Mouse (Mus musculus): ENCODE data around the gene Paxx.
"Not testable (repeated sequence)": the region's sequence is repeated elsewhere in the genome, so short reads cannot be mapped to it uniquely, and the experiment has no call there.

The Paxx gene

GRCm38 (mm10) chr2:25413436-25413835 is 47.5 kb downstream of the Paxx start:
- in situ Hi-C loops (cut with MboI; ENCODE audit: low sequenced_read_pairs), result not testable (repeated sequence)

DNA sequence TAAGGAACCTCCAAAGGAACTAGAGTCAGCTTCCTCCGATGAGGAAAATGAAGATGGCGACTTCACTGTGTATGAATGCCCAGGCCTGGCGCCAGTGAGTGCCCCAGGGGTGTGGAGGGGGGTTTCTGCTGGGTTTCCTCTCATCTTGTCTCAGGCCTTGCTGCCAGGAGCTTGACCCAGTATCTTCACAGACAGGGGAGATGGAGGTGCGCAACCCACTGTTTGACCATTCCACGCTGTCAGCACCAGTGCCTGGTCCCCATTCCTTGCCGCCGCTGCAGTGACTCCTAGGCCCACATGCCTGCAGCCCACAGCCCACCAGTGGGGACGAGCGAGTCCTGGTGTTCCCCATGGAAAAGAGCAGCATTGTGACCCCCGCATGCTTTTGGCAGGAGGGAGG is 52.0 kb downstream of the Paxx start:
- in situ Hi-C loops (cut with MboI; ENCODE audit: low sequenced_read_pairs), result no loop called here
